Mouse (Mus musculus) limb, embryonic 11.5 days (tissue): ENCODE measurements around the gene Smim20. TPM values are rescaled to one million over a fixed set of nuclear protein-coding genes. Genes with fewer than 3 reads are reported as not detected.

ENCODE experiments used
- polyA plus RNA-seq: library from polyadenylated mRNA; unstranded; fragments of >200 nt; fragmentation: Nextera tagmentation; extraction: Ambion mirVana; gene quantifications from 2 replicates; pipeline ENCODE4 v1.2.1, GENCODE M21; 2014

Gene Smim20
- polyA plus RNA-seq, 1 experiment from 2014 or later = 59.0 TPM

Other genes with a start within 250 kb of the Smim20 start
- gene Slc34a2, start 229.0 kb upstream of the Smim20 start, polyA plus RNA-seq = not detected in 2 replicates
- 1.2 and 1.5 TPM in 2 replicates for gene Sel1l3, start 53.2 kb upstream of the Smim20 start, polyA plus RNA-seq
- 54.7 and 57.7 TPM in 2 replicates for gene Rbpj, start 199.1 kb downstream of the Smim20 start, polyA plus RNA-seq